Mouse (Mus musculus) embryonic facial prominence, embryonic 11.5 days (tissue): Measurements from ENCODE around the gene Fmnl2. TPM values are rescaled to one million over a fixed set of nuclear protein-coding genes. Genes with fewer than 3 reads are reported as not detected.
A peak's percentile ranks its signal among the peaks of the same experiment; 100 is the strongest.

Source experiments
- ATAC-seq: fragments of 200-750 bp; cut with Nextera tagmentation; replicated peaks from 2 replicates; pipeline ENCODE4 v1.8.0; 2017; ENCODE audit warnings: low read depth; ENCODE audit not compliant: insufficient number of reproducible peaks, low FRiP score, low TSS enrichment
- DNase-seq: peaks from one replicate; pipeline ENCODE4 v3.0.0-alpha.2; 2015; ENCODE audit warnings: low spot score
- H3K27ac ChIP-seq: fragments of 300-500 bp; sonication (generic); replicated peaks from 2 replicates; pipeline ENCODE4 v1.5.1; 2014; ENCODE audit warnings: mild to moderate bottlenecking, low read depth, low read length, control low read depth
- H3K27me3 ChIP-seq: fragments of 300-500 bp; sonication (generic); 2 replicates; pipeline ENCODE4 v1.6.1; 2014; ENCODE audit warnings: mild to moderate bottlenecking, low read length, moderate library complexity, mixed read lengths; ENCODE audit not compliant: control insufficient read depth, insufficient read depth
- H3K36me3 ChIP-seq: fragments of 300-500 bp; sonication (generic); replicated peaks from 2 replicates; pipeline ENCODE4 v1.6.1; 2014; ENCODE audit warnings: low read depth, mild to moderate bottlenecking, low read length, moderate library complexity, mixed read lengths; ENCODE audit not compliant: control insufficient read depth, insufficient read depth
- H3K4me1 ChIP-seq: fragments of 300-500 bp; sonication (generic); 2 replicates; pipeline ENCODE4 v1.6.1; 2014; ENCODE audit warnings: low read length, mixed read lengths; ENCODE audit not compliant: control insufficient read depth, insufficient read depth
- H3K4me2 ChIP-seq: fragments of 300-500 bp; sonication (generic); 2 replicates; pipeline ENCODE4 v1.6.1; 2014; ENCODE audit warnings: low read depth, mild to moderate bottlenecking, control low read depth, low read length, moderate library complexity
- H3K4me3 ChIP-seq: fragments of 300-500 bp; sonication (generic); 2 replicates; pipeline ENCODE4 v1.5.1; 2014; ENCODE audit warnings: low read depth, low read length, control low read depth
- H3K9ac ChIP-seq: fragments of 300-500 bp; sonication (generic); replicated peaks from 2 replicates; pipeline ENCODE4 v1.6.1; 2014; ENCODE audit warnings: mild to moderate bottlenecking, control low read depth, low read length
- H3K9me3 ChIP-seq: fragments of 300-500 bp; sonication (generic); replicated peaks from 2 replicates; pipeline ENCODE4 v1.6.1; 2016; ENCODE audit warnings: mild to moderate bottlenecking, low read length, inconsistent platforms, mixed read lengths; ENCODE audit not compliant: control insufficient read depth
- WGBS: fragments of 180-500 bp; shearing (Covaris S2); extraction: QIAGEN DNeasy Blood & Tissue Kit; methylation state at CpG from one replicate; pipeline ENCODE4 v1.1.7; 2014; 5-methylcytosine and 5-hydroxymethylcytosine counted together
- polyA plus RNA-seq: library from polyadenylated mRNA; unstranded; fragments of >200 nt; fragmentation: Nextera tagmentation; extraction: Ambion mirVana; gene quantifications from 2 replicates; pipeline ENCODE4 v1.2.1, GENCODE M21; 2014

Gene Fmnl2
- polyA plus RNA-seq, 1 experiment from 2014 or later, result 10.8 TPM

DNA sequence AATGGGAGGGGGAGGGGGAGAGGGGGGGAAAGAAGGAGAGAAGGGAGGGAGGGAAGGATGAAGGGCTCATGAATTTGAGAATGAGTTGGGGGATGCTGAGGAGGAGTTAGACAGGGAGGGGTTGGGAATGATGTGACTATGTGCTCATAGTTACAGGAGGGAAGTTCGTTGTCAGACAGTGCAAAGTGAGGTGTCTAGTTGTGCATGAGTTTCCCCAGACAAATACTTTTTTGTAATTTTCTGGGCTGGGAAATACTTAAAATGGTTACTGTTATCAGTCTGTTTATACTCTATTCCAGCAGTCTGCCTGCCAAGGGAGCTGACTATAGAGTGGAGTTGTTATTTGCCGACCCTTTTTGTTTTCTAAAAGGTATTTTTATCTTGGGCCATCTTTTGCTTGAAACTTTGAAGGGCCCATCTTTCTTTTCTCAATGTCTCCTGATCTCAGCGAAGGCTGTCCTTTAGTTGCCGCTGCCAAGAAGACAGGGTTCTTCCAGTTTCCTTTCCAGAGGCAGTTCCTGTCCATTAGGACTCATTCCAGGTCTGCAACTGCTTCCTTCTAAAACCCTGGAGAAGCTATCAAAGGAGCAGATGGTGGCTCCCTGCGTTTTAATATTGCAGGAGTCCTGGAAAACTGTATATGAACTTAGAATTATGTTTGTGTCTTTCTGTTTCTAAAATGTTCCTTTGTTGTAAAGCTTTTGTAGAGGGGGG, 168.6 kb downstream of the Fmnl2 start:
- Histone ChIP-seq H3K4me3 (no peak overlapping the region), H3K4me2 (no peak overlapping the region), H3K9me3 (no peaks in the 10 kb centered on the region), H3K4me1 (no peaks in the 10 kb centered on the region), H3K27ac (no peak overlapping the region), H3K9ac (no peak overlapping the region), H3K36me3 (no peaks in the 10 kb centered on the region), H3K27me3 (no peaks in the 10 kb centered on the region)
- no peak for DNase-seq
- no peak for ATAC-seq
- WGBS, result 88% methylated on average over 5 of the region's 5 CpGs

DNA sequence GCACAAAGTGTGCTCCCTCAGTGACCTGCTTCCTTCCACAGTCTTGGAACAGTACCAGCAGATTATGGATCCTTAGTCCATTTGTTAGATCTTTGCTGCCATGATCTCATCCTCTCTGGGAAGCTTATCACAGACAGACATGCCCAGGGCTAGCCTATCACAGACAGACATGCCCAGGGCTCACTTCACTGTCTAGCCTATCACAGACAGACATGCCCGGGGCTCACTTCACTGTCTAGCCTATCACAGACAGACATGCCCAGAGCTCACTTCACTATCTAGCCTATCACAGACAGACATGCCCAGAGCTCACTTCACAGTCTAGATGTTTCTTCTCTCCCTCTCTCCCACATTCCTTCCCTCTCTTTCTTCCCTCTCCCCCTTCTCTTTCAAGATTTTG, 171.2 kb downstream of the Fmnl2 start:
- 75% methylated on average over 1 of the region's 1 CpGs for WGBS
- H3K27me3 ChIP-seq, result no peaks in the 10 kb centered on the region
- H3K4me3 ChIP-seq, result no peak overlapping the region
- no peak overlapping the region for H3K4me2 ChIP-seq
- no peak overlapping the region for H3K9ac ChIP-seq
- DNase-seq, result no peak
- no peaks in the 10 kb centered on the region for H3K4me1 ChIP-seq
- no peaks in the 10 kb centered on the region for H3K9me3 ChIP-seq
- no peak for ATAC-seq
- H3K36me3 ChIP-seq, result no peaks in the 10 kb centered on the region
- no peak overlapping the region for H3K27ac ChIP-seq

DNA sequence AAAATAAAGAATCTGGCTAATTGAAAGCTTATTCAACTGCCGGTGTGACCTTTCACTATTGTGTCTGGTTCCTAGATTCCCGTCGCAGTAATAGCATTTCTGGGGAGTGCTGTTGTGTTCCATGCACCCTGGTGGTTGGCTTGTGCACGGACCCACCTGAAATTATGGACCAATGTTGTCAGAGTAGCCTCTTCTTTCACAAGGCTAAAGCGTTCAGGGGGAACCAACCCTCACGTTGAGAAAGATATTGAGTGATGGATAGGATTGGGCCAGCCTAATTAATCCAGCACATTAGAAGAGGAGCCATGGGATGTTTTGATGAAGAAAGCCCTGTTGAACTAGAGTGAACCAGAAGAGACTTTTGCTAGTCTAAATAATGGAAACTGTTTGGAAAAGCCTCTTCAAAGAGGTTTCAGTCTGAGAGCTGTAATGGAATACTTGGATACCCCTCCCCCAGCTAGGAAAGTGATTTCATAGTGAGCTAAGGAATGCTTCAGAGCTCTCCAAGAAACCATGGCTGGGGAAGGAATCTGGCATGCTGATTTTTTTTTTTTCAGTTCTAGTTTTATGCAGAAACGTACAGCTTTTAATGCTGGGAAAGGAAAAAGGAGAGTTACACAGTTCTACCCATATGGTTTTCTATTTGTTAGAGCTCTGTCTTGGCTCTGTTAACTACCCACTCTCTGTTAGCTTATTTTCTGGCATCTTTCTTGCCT, 172.2 kb downstream of the Fmnl2 start:
- no peak overlapping the region for H3K4me2 ChIP-seq
- DNase-seq, result peak; percentile 81

DNA sequence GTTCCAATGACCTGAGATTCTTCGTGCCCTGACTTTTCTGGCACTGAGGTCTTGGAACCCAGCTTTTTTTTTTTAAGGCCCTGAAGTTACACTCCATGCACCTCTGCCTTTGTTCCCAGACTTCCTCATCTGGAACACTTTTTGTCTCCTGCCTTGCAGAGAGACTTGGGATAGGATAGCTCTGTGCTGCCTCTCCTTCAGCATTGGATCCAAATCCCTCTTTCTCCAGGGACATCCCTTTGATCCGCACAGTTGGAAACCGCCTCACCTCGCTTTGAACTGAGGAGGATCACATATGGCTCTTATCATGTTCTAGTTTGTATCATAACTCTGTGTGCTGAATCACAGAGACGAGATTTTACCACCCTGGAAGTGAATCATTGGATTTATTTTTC, 172.8 kb downstream of the Fmnl2 start:
- Histone ChIP-seq H3K27me3 (no peaks in the 10 kb centered on the region), H3K27ac (peak overlapping the region; percentile 57), H3K4me1 (no peaks in the 10 kb centered on the region), H3K4me2 (no peak overlapping the region), H3K9ac (no peak overlapping the region), H3K9me3 (no peaks in the 10 kb centered on the region), H3K4me3 (no peak overlapping the region), H3K36me3 (no peaks in the 10 kb centered on the region)
- 38% methylated on average over 5 of the region's 5 CpGs for WGBS
- DNase-seq, result peak; percentile 26
- ATAC-seq, result no peak

More for the DNA sequence above, 172.2 kb downstream of the Fmnl2 start:
- H3K27me3 ChIP-seq, result no peaks in the 10 kb centered on the region
- WGBS, result 43% methylated on average over 7 of the region's 7 CpGs
- H3K4me3 ChIP-seq, result no peak overlapping the region
- peak; percentile 64; the same call in 1 of the 2 replicates for ATAC-seq
- no peak overlapping the region for H3K9ac ChIP-seq
- H3K9me3 ChIP-seq, result no peaks in the 10 kb centered on the region
- no peaks in the 10 kb centered on the region for H3K36me3 ChIP-seq
- H3K27ac ChIP-seq, result peak overlapping the region; percentile 57
- no peaks in the 10 kb centered on the region for H3K4me1 ChIP-seq

DNA sequence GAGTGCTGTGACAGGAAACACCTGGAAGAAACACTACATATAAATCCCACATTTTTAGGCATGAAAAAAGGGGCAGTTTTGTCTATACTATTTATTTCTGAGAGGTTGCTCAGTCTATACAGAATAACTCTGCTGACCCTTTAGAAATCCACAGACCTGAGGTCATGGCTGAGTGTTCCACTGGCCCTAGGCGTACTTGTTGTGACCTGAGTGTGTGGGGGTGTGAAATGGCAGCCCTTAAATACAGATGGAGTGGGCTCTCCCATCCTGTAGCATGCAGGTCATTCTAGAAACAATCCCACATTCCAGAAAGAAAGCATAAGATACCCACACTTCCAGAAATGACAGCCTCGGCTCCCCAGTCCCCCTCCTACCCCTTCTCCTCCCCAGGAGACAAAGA, 180.6 kb downstream of the Fmnl2 start:
- peaks cover 3% of the 10 kb centered on the region; the same call in 1 of the 2 replicates for H3K4me1 ChIP-seq
- DNase-seq, result no peak
- no peak overlapping the region for H3K4me3 ChIP-seq
- no peaks in the 10 kb centered on the region for H3K9me3 ChIP-seq
- WGBS, result 40% methylated on average over 2 of the region's 2 CpGs
- no peaks in the 10 kb centered on the region for H3K27me3 ChIP-seq
- ATAC-seq, result peak; percentile 53; the same call in 1 of the 2 replicates
- no peak overlapping the region for H3K9ac ChIP-seq
- no peaks in the 10 kb centered on the region for H3K36me3 ChIP-seq
- H3K27ac ChIP-seq, result no peak overlapping the region
- no peak overlapping the region for H3K4me2 ChIP-seq

DNA sequence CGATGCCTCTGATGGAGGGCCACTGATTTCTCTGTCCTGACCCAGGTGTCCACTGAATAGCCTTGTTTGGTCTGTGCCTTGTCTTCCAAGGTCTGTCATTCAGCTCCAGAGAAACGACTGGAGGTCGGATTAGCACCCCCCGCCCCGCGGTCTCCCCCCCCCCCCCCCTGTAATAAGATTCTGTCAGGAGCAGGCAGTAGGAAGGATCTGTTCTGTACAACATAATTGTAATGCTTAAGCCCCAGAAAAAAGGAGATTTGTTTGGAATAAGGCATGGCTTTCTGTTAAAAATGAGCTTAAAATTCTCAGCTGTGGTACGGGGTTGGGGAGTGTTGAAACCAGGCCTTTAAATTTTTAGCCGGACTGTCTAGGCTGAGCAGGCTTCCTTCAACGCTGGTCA, 181.1 kb downstream of the Fmnl2 start:
- WGBS, result 22% methylated on average over 9 of the region's 9 CpGs
- H3K9me3 ChIP-seq, result no peaks in the 10 kb centered on the region
- peaks cover 3% of the 10 kb centered on the region; the same call in 1 of the 2 replicates for H3K4me1 ChIP-seq
- no peaks in the 10 kb centered on the region for H3K27me3 ChIP-seq
- no peak overlapping the region for H3K27ac ChIP-seq
- H3K4me2 ChIP-seq, result no peak overlapping the region
- DNase-seq, result peak; percentile 25
- ATAC-seq, result peak; percentile 71
- H3K9ac ChIP-seq, result no peak overlapping the region
- H3K36me3 ChIP-seq, result no peaks in the 10 kb centered on the region
- no peak overlapping the region for H3K4me3 ChIP-seq

- Histone ChIP-seq H3K27me3 (no peaks in the 10 kb centered on the region), H3K9ac (no peak overlapping the region), H3K4me2 (no peak overlapping the region), H3K27ac (no peak overlapping the region), H3K4me3 (no peak overlapping the region), H3K4me1 (no peaks in the 10 kb centered on the region), H3K9me3 (no peaks in the 10 kb centered on the region), H3K36me3 (no peaks in the 10 kb centered on the region)
- WGBS, result 71% methylated on average over 6 of the region's 6 CpGs
- ATAC-seq (no peak), DNase-seq (no peak)
Measured at GRCm38 (mm10) chr2:53047031-53047430, 189.4 kb downstream of the Fmnl2 start.

DNA sequence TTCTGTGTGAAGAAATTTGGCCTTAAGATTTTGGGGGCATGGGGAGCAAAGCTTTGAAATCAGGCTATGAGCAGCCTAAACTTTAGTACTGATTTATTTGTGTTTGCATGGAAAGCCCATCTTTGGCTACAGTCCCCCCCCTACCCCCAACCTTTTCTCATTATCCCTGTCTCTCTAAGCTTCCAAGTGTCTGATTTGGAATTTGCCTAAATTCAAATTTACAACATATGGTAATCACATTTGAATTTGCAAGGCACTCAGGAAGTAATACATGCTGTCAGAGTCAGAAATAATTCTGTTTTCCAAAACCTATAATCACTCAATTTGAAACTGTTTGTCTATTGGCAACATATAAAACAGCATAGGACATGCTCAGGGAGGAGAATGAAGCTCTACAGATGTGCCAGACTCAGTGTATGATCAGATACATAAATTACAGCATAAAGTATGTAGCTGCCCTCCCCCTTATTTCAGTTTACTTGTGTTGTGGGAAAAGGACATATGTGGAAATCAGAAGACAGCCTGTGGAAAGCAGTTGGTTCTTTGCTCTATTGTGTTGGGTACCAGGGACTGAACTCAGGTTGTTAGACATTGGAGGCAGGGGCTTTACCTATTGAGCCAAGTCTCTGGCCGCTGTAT, 190.2 kb downstream of the Fmnl2 start:
- no peaks in the 10 kb centered on the region for H3K27me3 ChIP-seq
- H3K4me2 ChIP-seq, result no peak overlapping the region
- no peak for DNase-seq
- H3K4me3 ChIP-seq, result no peak overlapping the region
- no peaks in the 10 kb centered on the region for H3K9me3 ChIP-seq
- no peaks in the 10 kb centered on the region for H3K36me3 ChIP-seq
- no peak overlapping the region for H3K9ac ChIP-seq
- no peak for ATAC-seq
- no peaks in the 10 kb centered on the region for H3K4me1 ChIP-seq
- no peak overlapping the region for H3K27ac ChIP-seq
- 93% methylated on average over 1 of the region's 1 CpGs for WGBS
